Mouse (Mus musculus) 416B (cell line): ENCODE measurements around the gene Ino80d.

ENCODE experiments used
- DNase-seq: peaks from one replicate; pipeline ENCODE4 v3.0.0; 2011; ENCODE audit warnings: low read depth

Ino80d gene

DNA sequence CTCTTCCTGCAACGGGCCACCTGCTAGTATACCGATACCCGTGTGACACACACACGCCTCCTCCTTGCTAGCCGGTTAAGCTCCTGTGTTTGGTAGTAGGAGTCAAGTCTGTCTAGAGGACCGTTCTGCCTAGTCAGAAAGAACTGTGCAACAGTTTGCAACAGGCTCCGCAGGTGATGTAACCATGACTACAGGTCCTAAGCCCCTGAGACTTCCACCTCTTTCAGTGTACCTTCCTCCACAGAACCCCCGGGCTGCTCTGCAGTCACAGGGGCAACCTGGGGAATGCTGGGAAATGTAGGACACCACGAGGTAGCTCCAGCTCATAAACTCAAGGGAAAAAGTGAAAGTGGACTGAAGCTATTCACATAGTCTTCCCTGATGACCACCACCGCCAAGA is 123.4 kb downstream of the Ino80d start:
- DNase-seq = no peak

DNA sequence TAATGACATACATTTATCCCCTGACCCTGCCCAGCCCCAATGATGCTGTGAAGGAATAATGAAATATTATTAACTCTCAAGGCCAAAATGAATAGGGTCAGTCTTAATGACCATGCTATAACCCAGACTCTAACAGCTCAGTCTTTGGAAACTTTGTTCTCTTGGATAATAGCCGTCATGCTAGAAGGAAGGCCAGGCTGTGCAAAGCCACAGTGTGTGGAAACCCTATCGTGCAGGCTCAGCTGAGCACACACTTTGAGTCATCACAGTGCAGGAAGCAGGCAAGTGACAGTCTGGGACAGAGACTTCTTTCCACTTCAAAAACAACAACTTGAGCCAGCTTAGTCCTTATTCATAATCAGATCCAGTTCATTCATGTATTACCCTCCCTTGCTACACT is 126.9 kb downstream of the Ino80d start:
- peak; percentile 83 for DNase-seq

DNA sequence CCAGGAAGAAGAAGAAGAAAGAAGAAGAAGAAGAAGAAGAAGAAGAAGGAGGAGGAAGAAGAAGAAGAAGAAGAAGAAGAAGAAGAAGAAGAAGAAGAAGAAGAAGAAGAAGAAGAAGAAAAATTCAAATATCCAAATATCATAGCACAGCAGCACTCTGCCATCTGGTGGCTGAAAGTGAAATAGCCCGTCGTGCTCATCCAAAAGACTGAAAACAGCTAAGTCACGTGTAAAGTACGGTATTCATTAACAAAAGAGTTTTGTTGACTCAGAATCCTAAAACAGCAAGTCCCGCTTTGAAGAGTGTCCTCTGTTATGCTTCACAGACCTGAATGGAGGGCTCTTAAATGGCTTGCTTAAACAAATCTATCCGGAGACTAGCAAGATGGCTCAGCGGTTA is 128.2 kb downstream of the Ino80d start:
- peak; percentile 64 for DNase-seq

DNA sequence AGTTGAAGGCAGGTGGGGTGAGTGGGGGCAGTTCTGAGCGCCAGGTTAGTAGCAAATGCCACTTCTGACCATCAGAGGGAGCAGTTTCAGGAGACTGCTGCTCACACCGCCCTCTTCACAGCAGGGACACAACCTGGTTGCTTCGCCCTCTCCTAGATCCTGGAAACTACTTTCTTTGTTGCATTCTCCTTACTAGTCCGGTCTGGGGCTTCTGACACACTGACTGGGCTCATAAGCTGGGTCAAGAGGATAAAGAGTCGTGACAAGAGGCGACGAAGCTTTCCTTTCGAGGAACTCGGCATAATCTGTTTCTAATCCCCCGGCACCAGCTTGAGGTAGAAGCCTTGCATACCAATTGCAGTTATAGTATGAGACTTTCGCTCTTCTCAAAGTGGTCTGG is 129.9 kb downstream of the Ino80d start:
- DNase-seq = peak; percentile 20

DNA sequence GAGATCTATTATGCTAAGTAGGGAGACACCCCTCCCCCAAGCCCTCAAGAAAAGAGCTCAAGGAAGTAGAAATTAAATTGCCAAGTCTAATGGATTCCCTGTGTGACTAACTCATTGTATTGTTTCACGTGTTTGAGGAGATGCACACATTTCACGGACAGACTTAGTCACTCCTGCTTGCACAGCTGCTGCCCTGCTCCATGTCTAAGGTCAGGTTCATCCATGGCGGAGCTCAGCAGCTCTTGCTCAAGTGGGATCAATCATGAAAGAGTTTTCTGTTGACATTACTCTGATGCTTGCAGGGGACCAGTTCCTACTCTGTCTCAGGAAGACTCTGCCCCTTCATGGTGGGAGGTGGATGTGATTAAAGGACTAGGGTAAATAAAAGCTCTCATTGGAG is 137.7 kb downstream of the Ino80d start:
- no peak for DNase-seq

DNA sequence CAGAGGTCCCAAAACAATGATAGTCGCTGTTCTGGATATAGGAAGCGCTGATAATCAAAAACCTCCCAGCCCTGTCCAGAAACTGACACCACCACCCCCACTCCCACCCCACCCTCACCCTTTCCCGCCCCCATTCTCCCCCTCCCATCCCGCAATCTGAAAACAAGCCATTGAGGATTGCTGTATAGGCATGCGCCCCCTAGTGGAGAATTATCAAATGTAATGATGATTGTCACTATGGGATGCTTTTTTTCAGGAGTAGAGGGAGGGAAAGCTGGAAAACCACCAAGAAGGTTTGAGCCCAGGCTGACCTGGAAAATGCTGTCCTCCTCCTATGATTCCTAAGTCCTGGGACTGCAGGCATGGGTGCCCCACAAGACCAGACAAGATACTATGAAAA is 147.6 kb downstream of the Ino80d start:
- DNase-seq = peak; percentile 7

DNA sequence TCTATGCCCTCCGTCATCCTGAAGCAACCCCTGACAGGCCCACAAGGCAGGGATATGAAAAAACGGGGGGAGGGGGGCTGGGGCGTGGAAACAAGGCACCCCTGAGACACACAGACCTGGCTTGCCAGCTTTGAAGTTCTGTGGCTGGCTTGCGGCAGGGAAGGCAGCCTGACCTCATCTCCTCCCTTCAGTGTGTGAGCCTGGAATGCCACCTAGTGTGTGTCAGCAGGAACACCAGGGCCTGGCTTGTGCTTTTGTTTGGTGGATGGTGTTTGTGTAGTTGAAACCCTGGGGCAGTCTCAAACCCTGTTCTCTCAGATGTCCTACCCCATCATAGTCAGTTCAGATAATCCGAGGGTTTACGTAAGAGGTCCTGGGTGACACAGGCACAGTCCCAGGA is 150.2 kb downstream of the Ino80d start:
- peak; percentile 45 for DNase-seq

DNA sequence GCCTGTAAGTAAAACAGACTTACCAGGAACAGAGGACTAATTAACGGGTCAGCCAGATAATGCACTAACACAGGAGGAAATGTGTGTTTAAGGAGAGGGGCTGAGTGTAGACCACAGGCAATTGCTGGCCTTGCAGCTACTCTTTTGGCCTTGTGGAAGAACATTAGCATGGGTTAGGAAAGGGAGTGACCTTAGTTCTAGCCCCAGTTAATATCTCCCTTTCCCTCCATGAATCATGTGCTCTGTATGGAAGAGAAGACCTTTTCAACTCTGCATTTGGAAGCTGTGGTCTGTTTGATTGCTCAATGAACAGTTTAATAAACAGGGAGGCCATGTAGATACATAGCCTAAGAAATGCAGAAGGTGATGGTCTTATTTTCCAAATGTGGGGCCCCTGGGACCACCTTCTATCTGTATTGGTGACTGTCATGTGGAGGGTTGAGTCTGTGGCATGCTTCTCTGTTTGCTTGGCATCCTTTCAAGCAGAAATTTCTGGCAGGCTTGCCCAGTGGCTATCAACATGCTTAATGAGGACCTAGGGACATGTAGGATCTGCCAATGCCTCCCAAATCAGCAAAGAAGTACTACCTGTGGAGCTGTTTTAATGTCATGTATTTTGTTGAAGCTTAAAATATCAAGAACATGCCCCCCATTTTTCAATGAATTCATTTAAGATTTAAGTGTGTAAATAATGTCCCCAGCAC is 157.4 kb downstream of the Ino80d start:
- no peak for DNase-seq

DNA sequence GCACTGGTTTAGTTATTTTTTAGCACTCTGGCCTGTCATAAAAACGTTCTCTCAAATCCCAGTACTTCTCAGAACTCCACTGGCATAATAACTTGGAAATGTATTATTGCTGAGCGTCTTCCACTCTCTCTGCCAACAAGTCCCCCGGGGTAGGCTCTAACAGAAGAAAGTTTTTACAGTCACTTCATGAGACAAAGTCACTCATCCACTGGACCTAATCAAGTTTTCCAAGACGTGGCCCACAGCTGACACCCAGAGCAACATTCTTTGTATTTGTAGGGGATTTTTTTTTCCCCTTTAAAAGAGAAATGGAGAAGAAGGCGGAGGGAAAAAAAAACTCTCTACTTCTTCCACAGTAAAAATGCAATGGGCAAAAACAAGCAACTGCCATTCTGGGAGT is 157.9 kb downstream of the Ino80d start:
- DNase-seq = no peak

DNA sequence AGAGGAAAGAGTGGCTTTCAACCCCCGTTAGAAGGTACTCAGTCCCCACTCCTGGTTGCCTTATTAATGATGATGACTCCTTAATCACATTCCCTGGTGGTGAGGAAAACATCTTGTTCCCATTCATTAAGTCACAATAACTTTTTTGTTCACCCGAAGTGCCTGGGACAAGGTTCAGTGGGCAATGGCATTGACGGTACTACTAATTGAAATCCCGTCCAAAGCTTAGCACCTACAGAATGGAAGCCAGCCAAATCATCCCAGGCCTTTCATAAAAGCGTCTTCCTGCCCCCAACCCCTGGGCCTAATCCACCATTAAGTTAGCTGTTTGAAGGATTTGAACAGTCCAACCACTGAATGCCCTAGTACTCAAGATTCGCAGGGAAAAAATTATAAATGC is 159.1 kb downstream of the Ino80d start:
- DNase-seq = no peak

DNA sequence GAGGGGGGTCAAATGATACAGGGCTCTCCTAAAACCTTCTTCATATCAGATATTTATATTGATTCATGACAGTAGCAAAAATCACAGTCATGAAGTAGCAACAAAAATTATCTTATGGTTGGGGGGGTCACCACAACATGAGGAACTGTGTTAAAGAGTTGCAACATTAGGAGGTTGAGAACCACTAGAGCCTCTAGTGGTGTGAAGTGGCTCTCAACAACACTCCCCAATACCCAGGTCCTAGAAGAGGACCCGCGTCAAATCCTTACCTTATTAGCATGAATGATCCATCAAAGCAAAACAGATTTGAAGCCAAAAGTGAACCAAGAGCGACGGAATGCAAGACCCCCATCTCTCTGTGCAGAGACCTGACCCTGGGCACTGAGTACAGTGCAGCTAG is 161.4 kb downstream of the Ino80d start:
- DNase-seq = no peak

DNA sequence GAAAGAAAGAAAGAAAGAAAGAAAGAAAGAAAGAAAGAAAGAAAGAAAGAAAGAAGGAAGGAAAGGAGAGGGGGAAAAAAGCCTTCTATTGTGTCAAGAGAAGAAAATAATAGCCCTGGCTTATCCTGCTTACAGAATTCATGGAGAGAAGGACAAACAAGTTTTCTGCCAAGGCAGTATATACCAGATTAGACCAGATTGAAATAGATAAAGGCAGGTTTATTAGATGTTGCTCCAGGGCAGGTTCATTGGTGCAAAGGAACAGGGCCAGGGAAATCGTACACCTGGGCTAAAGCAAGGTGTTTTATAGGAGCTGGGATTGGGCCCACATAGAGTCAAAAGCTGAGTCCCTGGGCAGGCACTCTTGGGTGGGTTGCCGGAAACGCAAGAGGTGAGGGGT is 162.1 kb downstream of the Ino80d start:
- DNase-seq = no peak

DNA sequence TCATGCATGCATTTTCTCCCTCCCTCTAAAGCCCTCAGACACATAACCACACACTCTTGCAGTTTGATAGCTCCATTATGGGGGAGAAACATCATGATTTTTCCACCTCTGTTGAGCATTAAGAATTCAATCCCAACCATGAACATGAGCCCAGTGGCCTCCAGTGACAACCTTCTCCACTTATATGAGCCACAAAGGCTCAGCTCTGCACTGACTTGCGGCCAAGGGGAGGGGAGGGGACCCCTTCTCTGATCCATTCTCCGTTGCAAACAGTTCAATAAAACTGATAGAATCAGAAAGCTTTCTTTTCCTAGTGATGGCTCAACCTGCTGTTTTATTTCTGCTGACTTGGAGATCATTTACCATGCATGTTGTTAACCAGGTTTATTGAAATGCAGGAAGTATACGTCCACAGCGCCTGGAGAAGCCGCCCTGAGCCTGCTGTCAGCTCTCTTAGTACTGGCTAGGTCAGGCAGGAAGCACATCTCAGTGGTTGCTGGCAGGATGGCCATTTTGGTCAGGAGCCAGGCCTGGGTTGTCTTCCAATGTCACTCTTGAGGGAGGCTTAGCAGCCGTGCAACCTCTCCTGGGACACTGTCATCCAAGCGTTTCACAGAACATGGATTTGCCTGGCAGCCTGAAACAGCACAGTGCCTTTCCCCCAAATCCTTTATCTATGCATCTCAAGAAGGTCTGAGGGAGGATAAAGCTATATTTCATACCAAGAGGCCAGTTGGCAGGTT is 163.2 kb downstream of the Ino80d start:
- no peak for DNase-seq

DNA sequence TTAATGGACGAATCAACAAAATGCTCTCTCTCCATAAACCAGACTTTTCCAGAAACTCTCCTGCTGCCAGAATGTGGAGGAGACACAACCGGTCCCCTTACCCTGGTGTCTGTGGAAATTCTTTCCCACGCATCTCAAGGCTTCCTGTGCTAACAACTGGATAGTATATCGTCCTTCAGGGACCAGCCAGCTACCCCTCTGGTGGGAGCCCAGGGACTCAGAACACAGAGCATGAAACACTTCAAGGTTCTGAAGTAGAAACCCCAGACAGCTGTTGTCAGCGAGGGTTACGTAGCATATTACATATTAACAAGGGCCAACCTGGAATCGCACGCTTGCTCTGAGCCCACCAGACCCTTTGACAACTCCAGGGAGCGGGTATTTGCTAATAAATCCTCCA is 163.9 kb downstream of the Ino80d start:
- DNase-seq = no peak

DNA sequence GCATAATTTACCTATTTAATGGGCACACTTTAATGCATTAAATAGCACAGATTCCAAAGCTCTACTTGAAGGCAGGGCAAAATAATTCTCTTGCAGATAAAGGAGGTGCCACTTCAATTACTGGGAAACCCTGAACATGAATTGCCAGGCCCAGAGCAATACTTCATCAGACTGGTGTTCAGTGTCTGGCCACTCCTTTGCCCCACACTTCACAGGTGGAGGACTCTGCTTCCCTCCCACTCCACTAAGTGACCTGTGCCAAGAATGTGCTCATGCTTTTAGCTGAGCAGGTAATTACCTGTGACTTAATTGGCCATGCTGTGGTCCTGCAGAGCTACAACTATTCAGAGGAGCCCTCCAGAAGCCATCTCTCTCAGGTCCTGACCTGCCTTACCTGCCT is 166.7 kb downstream of the Ino80d start:
- DNase-seq = no peak

DNA sequence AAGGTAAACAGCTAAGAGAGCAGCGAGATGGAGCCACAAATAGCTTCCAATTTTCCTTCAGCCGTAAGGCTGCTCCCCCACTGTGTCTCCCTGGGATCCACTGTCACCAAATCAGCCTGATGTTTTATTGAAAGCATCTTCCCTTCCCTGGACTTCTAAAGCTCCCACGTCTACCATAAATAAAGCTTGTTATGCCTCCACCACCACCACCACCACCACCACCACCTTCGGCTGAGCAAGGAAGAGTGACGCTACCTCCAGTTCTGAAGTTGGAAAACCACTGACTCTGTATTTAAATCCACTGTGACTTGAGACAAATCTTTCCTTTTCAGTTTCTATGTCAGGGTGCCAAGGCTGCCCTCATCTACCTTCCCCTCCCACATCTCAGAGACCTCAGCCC is 167.5 kb downstream of the Ino80d start:
- DNase-seq = no peak

DNA sequence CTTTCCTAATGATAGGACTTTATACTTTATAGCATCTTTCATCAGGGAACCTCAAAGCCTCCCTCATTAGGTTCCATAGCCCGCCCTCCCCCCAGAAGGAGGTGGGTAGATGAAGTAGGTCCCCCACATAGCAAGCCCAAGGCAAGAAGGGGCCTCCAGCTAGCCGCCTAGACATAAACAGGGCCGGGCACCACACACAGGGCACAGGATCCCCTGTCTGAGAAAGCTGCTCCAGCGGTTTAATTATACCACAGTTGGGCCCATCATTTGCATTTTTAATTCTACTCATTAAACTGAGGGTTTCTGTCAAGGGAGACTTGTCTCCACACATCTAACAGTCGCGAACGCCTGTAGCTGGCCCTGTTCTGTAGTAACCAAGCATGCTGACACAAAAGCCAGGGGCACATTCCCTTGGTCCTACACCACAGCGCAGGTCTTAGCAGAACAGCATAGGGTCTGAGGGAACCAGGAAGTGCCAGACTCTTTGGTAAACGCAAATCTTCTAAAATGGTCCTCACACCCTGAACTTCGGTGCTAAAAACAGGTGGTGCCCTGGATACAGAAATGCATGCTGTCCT is 179.6 kb downstream of the Ino80d start:
- no peak for DNase-seq

DNA sequence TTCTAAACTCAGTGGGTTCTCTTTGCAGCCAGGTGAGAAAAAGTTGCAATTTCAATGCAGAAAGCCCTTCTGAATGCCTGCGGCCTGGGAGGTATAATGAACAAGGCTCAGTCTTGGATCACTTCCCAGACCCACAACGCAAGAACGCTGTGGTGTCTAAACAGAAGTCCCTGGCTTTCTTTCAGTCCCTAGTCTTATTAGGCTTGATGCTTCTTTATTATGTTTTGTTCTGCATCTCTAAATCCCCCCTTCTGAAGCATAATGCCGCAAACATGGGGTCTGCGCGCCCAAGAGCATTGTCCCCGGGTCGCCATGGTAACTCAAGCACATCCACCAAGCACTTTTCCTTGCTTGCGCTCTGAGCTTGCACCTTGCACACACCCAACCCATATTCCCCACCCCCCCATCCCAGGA is 180.4 kb downstream of the Ino80d start:
- no peak for DNase-seq

DNA sequence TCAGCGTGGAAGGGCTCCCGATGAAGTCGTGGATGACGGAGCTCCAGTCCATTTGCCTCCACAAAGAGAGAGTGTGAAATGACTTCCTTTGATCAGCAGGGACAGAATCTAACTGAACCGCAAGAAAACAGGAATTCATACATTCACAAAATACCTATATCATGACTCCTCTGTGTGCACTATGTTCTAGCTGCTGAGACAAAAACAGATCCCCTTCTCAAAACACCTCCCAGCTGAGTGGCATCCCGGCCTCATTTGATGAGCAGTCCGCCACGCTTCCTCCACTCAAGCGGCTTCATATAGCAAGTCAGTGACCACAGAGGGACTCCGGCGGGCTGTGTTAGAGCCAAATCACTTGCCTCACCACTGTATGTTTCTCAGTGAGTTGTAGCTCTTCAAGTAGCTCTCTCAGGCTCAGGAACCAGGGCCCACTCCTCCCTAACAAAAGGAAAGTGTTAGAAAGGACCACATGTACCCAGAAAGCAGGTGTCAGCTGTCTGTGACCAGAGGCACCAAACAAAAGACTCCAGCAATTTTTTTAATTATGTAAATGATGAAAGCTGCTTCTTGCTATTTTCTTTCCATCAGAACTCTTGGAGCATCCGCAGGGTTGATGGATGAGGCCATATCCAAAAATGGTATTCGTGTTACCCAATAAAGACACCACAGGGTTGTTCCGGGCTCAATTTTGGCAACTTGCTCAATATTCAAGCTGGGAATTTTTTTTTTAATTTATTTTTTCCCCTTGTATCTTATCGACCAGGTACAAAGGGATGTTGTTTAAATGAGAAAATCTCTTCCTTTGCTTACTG is 181.0 kb downstream of the Ino80d start:
- DNase-seq = no peak

DNA sequence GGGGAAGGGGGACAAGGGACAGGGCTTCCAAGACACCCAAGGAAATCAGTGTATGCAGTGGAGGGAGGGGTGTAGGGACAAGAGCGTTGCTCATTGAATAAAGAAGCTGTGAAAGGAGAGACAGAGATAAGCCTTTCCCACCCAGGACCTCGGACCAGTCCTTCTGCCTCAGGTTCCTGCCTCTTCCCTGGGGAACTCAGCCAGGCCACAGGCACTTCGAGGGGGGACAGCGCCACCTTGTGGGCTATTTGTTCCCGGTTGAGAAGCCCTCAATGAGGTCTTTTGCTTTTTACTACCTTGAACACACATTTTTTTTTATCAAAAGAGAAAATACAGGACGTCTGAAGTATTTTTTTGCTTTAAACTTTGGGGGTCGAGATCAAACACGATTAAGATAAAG is 185.0 kb downstream of the Ino80d start:
- peak; percentile 49 for DNase-seq

DNA sequence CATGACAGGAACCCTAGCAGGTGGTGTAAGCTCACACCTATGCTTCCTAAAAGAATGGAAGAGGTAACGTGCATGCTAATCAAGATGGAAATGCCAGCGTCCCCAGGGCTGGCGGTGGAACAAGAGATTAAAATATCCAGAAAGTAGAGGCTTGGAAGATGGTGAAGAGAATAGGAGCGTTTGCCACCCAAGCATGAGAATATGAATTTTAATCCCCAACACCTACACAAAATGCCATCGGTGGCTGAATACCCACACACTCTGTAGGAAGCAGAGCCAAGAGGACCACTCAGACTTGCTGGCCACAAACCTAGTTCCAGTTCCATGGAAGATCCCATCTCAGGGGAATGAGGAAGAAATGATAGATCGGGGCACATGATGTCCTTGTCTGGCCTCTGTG is 195.2 kb downstream of the Ino80d start:
- DNase-seq = no peak

DNA sequence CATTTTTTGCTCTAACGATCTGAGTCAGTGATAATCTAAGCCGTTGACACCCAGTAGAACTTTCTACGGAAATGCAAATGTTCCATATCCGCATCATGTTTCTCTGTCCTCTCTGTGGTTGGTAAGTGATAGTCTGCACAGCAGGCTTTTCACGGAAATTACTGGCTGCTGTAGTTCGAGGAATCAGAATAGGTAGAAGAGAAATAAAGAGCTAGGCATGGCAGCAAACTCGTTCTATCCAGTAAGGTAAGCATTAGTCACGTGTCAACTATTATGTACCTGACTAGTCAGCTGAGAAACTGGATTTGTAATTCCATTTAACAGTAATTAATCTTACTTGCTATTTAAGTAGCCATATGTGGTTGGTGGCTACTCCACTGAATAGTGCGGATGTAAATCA is 197.9 kb downstream of the Ino80d start:
- DNase-seq = no peak

DNA sequence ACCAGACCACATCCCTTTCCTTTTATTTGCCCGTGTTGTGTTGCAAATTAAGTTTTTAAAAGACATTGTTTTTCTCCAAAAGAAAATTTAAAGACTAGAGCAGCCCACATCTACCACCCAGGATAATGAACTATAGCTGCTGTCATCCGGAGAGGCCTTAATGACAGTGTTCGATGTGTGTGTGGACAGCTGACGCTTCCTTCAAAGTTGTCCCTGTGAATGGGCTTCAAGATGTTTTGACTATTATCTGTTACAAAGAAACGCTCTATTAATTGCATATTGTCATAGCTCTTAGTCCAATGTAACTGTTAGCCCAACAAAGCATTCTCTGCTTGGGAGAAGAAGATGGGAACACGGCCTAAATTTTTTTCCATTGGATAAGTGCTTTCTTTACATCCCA is 200.0 kb downstream of the Ino80d start:
- no peak for DNase-seq
